Mouse (Mus musculus) bone marrow macrophage, adult 2 months (primary cell): ENCODE results near the gene Me1.

Experiments
- CTCF ChIP-seq: IDR thresholded peaks from 2 replicates; pipeline ENCODE4 v1.5.1; 2012; ENCODE audit warnings: low read depth, mild to moderate bottlenecking, low read length, moderate library complexity
- POLR2A ChIP-seq: IDR thresholded peaks from 2 replicates; pipeline ENCODE4 v1.6.1; 2012; ENCODE audit warnings: mild to moderate bottlenecking, low read depth, low read length, borderline replicate concordance

DNA sequence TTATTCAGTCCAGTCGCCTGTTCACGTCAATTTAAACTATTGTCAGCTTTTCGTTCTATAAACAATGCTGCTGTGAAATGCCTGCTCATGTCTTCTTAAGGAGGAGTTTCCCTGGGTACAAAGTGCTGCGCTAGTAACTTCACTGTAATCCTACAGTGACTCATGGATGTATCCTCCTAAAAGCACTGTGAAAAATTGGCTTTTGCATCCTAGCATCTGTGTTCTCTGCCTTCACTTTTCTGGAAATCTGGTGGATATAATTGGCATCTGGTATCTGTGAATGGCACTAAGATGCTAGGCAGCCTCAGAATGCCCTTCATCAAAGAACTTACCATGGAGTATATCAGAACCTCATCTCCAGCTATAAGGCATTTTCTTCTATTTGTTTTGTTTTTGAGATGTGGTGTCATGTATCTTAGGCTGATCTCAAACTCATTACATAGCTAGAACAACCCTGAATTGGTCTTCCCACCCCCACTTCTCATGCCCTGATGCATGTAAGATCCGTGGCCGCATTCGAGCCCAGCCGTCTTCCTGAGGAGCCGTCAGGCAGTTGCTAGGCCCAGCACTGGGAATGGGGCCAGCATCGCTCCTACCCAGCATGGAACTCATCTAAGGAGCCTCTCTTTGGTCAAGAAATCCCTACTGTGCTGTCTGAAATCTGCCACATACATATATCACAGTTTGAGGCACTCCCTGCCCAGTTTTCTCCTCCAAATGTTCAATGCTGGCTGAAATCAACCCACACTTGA is 67.8 kb downstream of the Me1 start:
- TF ChIP-seq CTCF = no peak
- TF ChIP-seq POLR2A = no peak
